Mouse (Mus musculus): ENCODE data around the gene Tlk2. TPM values are rescaled to one million over a fixed set of nuclear protein-coding genes. Genes with fewer than 3 reads are reported as not detected.

Tlk2 gene
- polyA plus RNA-seq, 1 experiment from 2014 or later = 7.3 TPM

Other genes starting within 250 kb of the Tlk2 start
- gene Efcab3, start 115.2 kb upstream of the Tlk2 start, polyA plus RNA-seq (2015; fragmentation: Nextera tagmentation; extraction: Ambion mirVana) = 0.30 TPM in 1 of 2 replicates, not detected in the other
- 15.1 and 15.6 TPM in 2 replicates for gene Mettl2, start 52.4 kb upstream of the Tlk2 start, polyA plus RNA-seq (2015; fragmentation: Nextera tagmentation; extraction: Ambion mirVana)
- gene Gm10842, start 31.9 kb upstream of the Tlk2 start, polyA plus RNA-seq (2015; fragmentation: Nextera tagmentation; extraction: Ambion mirVana) = not detected in 2 replicates
- gene Mrc2, start 113.8 kb downstream of the Tlk2 start, polyA plus RNA-seq (2015; fragmentation: Nextera tagmentation; extraction: Ambion mirVana) = 0.64 and 0.77 TPM in 2 replicates

Measured in liver, embryonic 15.5 days (tissue).